Mouse (Mus musculus) natural killer cell, adult 2 months (primary cell): ENCODE results near the gene Mtrex.

Source experiments
- DNase-seq, 2 experiments: peaks; one replicate each; pipeline ENCODE4 v3.0.0; 2022; ENCODE audit warnings: low spot score in 2 of 2

The Mtrex gene

DNA sequence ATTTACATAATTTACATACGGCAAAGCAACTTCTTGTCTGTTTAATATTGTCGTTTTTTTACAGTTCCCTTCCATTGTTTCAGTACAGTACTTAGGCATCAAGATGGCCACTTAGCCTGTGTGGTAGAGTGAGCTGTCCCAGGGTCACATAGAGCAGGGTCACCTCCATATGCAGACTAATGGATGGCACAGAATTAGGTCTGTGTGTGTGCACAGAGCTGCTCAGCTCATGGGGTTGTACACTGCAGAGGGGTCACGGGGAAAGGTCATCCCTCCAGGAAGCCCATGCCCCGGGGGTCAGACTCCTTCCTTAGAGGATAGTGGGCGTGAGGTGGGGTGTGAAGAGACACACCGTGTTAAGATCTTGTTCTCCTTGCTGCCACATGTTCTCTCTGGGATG, 101.7 kb downstream of the Mtrex start:
- DNase-seq: no peak

DNA sequence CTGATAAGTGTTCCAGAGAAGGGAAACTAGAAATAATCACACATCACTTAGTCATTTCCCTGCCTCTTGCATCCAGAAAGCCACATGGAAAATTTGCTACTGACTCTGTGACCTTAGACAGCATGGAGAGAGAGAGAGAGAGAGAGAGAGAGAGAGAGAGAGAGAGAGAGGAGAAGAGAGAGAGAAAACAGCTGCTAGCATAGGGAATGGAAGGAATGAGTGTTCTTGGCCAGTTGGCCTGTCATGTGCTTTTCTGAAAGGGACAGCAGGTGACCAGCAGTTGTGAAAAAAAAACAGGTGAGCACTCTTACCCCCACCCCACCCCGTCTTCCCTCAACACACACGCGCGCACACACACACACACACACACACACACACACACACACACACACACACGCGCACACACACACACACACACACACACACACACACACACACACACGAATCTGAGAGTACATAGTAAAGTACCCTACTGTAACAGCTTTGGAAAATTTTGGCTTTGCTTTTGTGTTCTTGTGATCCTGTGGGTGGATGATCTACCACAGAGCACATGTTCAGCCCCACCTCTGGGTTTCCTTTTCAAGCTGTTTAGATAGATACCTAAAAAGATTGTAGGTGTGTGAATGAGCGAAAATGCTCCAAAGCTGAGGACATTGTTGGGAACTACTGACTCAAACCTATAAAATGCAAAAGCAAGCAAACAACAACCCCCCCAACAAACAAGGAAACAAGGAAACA, 103.1 kb downstream of the Mtrex start:
- no peak for DNase-seq

DNA sequence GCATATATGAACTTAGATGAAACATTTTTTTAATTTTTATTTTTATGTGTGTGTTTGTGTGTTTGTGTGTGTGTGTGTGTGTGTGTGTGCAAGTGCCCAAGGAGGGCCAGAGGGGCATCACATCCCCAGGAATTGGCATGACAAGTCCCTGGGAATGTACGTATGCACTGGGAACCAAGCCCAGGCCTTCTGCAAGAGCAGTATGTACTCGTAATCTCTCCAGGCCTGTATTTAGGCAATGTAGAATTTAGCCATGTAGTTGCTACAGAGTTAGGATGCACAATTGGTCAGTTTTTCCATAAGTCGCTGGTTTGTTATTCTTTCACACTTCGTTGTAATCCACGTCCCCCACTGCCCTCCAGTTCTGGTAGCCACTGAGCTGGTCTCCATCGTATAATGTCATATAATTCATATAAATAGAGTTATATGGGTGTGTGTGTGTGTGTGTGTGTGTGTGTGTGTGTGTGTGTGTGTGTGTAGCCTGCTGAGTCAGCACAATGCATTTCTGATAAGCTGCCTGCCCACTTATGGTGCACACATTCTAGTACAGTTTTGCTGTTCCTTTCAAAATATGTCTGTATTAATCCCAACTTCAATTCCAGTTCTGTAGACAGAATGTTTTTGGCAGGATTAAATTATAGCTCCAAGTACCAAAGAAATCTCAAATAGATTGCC, 103.8 kb downstream of the Mtrex start:
- no peak for DNase-seq

DNA sequence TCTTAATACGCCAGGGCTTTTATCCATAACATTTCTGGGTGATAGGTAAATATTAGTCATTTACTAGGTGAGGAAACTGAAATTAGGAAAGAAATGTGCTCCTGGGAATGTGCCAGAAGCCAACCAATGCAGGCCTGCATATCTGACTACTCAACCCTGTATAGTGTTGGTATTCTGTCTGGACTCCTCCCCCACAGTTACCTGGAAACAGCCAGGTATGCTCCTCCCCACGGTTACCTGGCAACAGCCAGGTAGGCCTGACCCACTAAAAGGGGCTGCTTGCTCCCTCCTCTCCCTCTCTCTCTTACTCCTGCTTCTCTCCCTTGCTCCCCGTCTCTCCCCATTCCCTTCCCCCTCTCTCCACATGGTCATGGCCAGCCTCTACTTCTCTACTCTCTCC, 104.8 kb downstream of the Mtrex start:
- no peak for DNase-seq

DNA sequence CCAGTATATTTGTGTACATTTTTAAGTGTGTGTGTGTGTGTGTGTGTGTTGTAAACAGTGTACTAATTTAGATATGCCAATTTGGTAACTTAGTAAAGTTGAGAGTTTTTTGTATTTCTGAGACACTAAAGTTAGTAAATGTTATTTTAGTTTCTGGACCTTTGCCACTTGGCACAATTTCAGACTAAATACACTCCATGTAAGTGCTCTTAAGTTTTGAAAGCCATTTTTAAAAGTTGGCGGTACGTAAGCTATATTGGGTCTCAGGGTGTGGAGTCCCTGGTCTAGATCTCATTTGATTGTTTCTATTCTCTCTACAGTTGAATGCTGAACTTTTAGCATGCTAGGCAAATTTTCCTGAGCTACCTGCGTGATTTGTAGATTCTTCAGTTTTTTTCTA, 109.1 kb downstream of the Mtrex start:
- DNase-seq: no peak
